Mouse (Mus musculus) myocyte (in vitro differentiated cells): ENCODE data around the gene Leng9.

Experiments
- CEBPB ChIP-seq: IDR thresholded peaks from 2 replicates; pipeline ENCODE4 v1.6.1; 2011; ENCODE audit warnings: mild to moderate bottlenecking, moderate library complexity; ENCODE audit not compliant: poor library complexity, insufficient read depth, severe bottlenecking
- E2F4 ChIP-seq: IDR thresholded peaks from one replicate; pipeline ENCODE4 v1.6.1; 2011; ENCODE audit warnings: mild to moderate bottlenecking, control low read depth, moderate library complexity; ENCODE audit not compliant: insufficient read depth
- MAX ChIP-seq: IDR thresholded peaks from one replicate; pipeline ENCODE4 v1.6.1; 2011; ENCODE audit warnings: low read depth, mild to moderate bottlenecking, control low read depth
- MYOD1 ChIP-seq, 3 experiments: IDR thresholded peaks; one replicate each; pipeline ENCODE4 v1.6.1; 2011; ENCODE audit warnings: control low read depth in 2 of 3, low read depth in 2 of 3, mild to moderate bottlenecking in 2 of 3, moderate library complexity in 1 of 3; ENCODE audit not compliant: insufficient read length in 2 of 3, control insufficient read depth in 1 of 3
- MYOG ChIP-seq, 3 experiments: IDR thresholded peaks; one replicate each; pipeline ENCODE4 v1.6.1; 2011; ENCODE audit warnings: control low read depth in 2 of 3, low read depth in 2 of 3, mild to moderate bottlenecking in 2 of 3; ENCODE audit not compliant: insufficient read length in 2 of 3, control insufficient read depth in 1 of 3, insufficient read depth in 1 of 3
- POLR2A ChIP-seq: IDR thresholded peaks from one replicate; pipeline ENCODE4 v1.6.1; 2011; ENCODE audit warnings: low read depth, mild to moderate bottlenecking, control low read depth, moderate library complexity; ENCODE audit not compliant: insufficient read length
- POLR2AphosphoS2 ChIP-seq: IDR thresholded peaks from one replicate; pipeline ENCODE4 v1.6.1; 2011; ENCODE audit warnings: low read depth, control low read depth; ENCODE audit not compliant: insufficient read length
- REST ChIP-seq: IDR thresholded peaks from one replicate; pipeline ENCODE4 v1.6.1; 2011; ENCODE audit warnings: mild to moderate bottlenecking, control low read depth, moderate library complexity; ENCODE audit not compliant: insufficient read depth, insufficient read length
- SRF ChIP-seq: IDR thresholded peaks from one replicate; pipeline ENCODE4 v1.6.1; 2011; ENCODE audit warnings: low read depth; ENCODE audit not compliant: control insufficient read depth, insufficient read length
- TCF12 ChIP-seq: IDR thresholded peaks from one replicate; pipeline ENCODE4 v1.6.1; 2011; ENCODE audit warnings: mild to moderate bottlenecking, control low read depth; ENCODE audit not compliant: poor library complexity, insufficient read depth, severe bottlenecking
- TCF3 ChIP-seq: IDR thresholded peaks from one replicate; pipeline ENCODE4 v1.6.1; 2011; ENCODE audit warnings: low read depth, control low read depth; ENCODE audit not compliant: insufficient read length
- USF1 ChIP-seq: IDR thresholded peaks from one replicate; pipeline ENCODE4 v1.6.1; 2011; ENCODE audit warnings: low read depth, mild to moderate bottlenecking, control low read depth, moderate library complexity

DNA sequence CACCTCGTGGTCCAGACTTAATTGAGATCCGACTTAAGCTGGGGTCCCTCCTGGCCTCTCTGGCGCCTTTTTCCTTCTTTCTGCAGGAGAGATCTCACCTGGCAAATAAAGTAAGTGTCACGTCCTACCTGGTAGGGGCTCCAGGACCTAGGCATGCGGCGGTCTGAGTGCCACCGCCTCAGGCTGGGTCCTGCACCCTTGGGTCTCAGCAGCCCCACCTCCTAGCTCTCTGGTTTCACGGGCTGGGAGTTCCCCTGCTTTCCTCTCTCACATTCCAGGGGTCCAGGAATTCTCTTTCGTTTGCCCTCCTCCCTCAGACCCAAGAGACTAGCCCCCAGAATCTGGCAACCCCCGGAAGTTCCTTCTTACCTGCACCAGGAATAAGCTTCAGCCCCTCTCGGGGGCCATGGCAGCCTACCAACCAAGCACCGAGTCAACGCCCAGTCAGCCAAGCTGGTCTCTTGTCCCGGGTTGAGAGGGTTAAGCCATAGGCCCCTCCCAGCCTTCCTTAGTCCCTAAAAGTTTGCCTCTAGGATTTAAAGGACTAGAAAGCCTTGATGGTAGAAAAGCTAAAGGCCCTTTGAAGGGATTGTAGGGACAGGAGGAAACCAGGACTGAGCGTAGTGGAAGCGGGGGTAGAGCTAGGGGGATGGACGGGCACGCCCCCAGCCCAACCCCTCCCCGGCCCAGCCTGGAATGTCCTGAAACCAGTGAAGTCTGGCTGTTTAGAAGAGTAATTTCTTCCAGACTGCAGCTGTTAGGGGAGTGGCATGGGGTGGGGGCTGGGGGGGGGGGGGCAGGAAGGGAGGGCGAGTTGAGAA lies 14.1 kb upstream of the Leng9 start, which contains the start of gene Cdc42ep5:
- peak; percentile 31 for TF ChIP-seq POLR2A
- no peak for TF ChIP-seq MAX
- TF ChIP-seq USF1: no peak
- no peak for TF ChIP-seq SRF
- peak in 1 of 3 experiments; percentile 29 for TF ChIP-seq MYOG (IDR thresholded peaks at IDR 0.05; ENCODE audit: control insufficient read depth in 1 of 3, insufficient read depth in 1 of 3, insufficient read length in 2 of 3, low read depth in 2 of 3)
- TF ChIP-seq MYOD1 (IDR thresholded peaks at IDR 0.05; ENCODE audit: control insufficient read depth in 1 of 3, insufficient read length in 2 of 3, low read depth in 2 of 3): peak in 2 of 3 experiments; percentile 10 to 23
- TF ChIP-seq POLR2AphosphoS2: no peak
- no peak for TF ChIP-seq TCF3
- TF ChIP-seq TCF12: no peak
- no peak for TF ChIP-seq E2F4
- no peak for TF ChIP-seq CEBPB
- TF ChIP-seq REST: no peak
